Mouse (Mus musculus) midbrain, embryonic 11.5 days (tissue): ENCODE results near the gene Lrrc71. TPM values are rescaled to one million over a fixed set of nuclear protein-coding genes. Genes with fewer than 3 reads are reported as not detected.

Experiments used
- ATAC-seq: fragments of 200-750 bp; cut with Nextera tagmentation; 2 replicates; pipeline ENCODE4 v1.8.0; 2017; ENCODE audit warnings: moderate TSS enrichment, moderate library complexity; ENCODE audit not compliant: low FRiP score
- DNase-seq: peaks from one replicate; pipeline ENCODE4 v3.0.0; 2015; ENCODE audit warnings: low spot score; ENCODE audit errors: missing footprints
- H3K27ac ChIP-seq: fragments of 300-500 bp; sonication (generic); 2 replicates; pipeline ENCODE4 v1.5.1; 2014; ENCODE audit warnings: low read depth, low read length
- H3K27me3 ChIP-seq: fragments of 300-500 bp; sonication (generic); 2 replicates; pipeline ENCODE4 v1.6.1; 2014; ENCODE audit warnings: mild to moderate bottlenecking, low read length, moderate library complexity, mixed read lengths; ENCODE audit not compliant: control insufficient read depth, insufficient read depth
- H3K36me3 ChIP-seq: fragments of 300-500 bp; sonication (generic); 2 replicates; pipeline ENCODE4 v1.6.1; 2014; ENCODE audit warnings: mild to moderate bottlenecking, low read length, moderate library complexity, mixed read lengths; ENCODE audit not compliant: control insufficient read depth, insufficient read depth
- H3K4me1 ChIP-seq: fragments of 300-500 bp; sonication (generic); 2 replicates; pipeline ENCODE4 v1.6.1; 2014; ENCODE audit warnings: low read length; ENCODE audit not compliant: control insufficient read depth, insufficient read depth
- H3K4me2 ChIP-seq: fragments of 300-500 bp; sonication (generic); 2 replicates; pipeline ENCODE4 v1.6.1; 2014; ENCODE audit warnings: mild to moderate bottlenecking, moderate library complexity
- H3K4me3 ChIP-seq: fragments of 300-500 bp; sonication (generic); 2 replicates; pipeline ENCODE4 v1.5.1; 2014; ENCODE audit warnings: low read depth, low read length
- H3K9ac ChIP-seq: fragments of 300-500 bp; sonication (generic); 2 replicates; pipeline ENCODE4 v1.6.1; 2014; ENCODE audit warnings: low read length
- H3K9me3 ChIP-seq: fragments of 300-500 bp; sonication (generic); 2 replicates; pipeline ENCODE4 v1.6.1; 2016; ENCODE audit warnings: low read length; ENCODE audit not compliant: control insufficient read depth
- WGBS: fragments of 180-500 bp; shearing (Covaris S2); extraction: QIAGEN DNeasy Blood & Tissue Kit; methylation state at CpG from one replicate; pipeline ENCODE4 v1.1.7; 2014; 5-methylcytosine and 5-hydroxymethylcytosine counted together
- polyA plus RNA-seq: library from polyadenylated mRNA; unstranded; fragments of >200 nt; fragmentation: Nextera tagmentation; extraction: Ambion mirVana; gene quantifications from 2 replicates; pipeline ENCODE4 v1.2.1, GENCODE M21; 2014

Lrrc71 gene
- polyA plus RNA-seq, result 0.08 and 0.21 TPM in 2 replicates

DNA sequence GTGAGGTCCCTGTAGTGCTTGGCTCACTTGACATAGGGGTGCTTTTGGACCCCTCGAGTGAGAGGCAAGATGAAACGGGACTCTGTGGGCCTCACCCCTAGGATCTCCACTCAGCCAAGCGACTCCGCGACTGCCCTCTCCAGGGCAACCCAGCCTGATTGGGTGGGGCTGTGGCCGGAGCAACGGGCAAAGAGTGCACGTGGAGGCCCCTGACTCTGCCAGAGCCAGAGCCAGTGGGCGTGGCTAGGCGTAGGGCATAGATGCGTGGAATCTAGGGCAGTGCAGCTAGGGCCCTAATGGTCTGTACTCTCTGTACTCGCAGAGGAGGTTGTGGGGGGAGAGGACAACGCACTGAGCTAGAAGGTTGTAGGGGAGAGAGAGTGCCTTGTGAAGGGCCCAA is at the start of gene Lrrc71:
Gene Lrrc71, minus strand, starts transcription at position 195 of the 400 bp plus-strand sequence.
- Histone ChIP-seq H3K4me1 (peaks cover 14% of the 10 kb centered on the region), H3K36me3 (no peaks in the 10 kb centered on the region), H3K27me3 (no peaks in the 10 kb centered on the region; the same call in 1 of the 2 replicates), H3K9ac (no peak within 1 kb of the TSS), H3K4me2 (no peak within 1 kb of the TSS), H3K9me3 (no peaks in the 10 kb centered on the region), H3K4me3 (no peak within 1 kb of the TSS), H3K27ac (no peak within 1 kb of the TSS)
- WGBS, result 44% methylated on average over 13 of the region's 13 CpGs
- ATAC-seq, result peak; percentile 40; the same call in 1 of the 2 replicates
- DNase-seq, result no peak

DNA sequence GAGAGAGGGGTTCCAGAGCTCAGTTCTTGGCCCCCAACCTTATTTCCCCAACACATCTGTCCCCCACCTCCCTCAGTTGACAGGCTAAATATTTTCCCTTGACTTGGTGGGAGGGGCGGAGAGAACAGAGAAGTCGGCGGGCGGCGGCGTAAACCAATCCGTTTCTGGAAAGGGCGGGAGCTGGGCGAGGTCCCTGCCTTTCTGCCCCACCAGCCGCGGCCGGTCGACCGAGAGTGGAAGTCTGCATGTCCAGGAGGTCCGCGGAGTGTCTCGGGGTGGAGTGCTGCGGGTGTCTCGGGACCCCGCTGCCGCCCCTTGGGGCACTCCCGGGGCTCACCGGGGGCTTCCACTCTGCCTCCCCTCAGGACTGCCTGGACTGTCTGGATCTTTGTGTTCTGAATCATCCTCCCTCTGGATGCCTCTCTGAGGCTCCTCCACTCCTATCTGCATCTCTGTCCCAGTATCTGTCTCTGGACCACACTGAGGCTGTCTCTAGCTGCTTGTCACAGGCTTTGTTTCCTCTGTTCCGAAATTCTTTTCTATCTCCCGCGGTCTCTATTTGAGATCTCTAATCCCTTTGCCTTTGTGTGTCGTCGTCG is 48.4 kb upstream of the Lrrc71 start, which contains the start of gene Insrr:
Gene Insrr, plus strand, starts transcription at position 216 of the 599 bp plus-strand sequence.
- ATAC-seq, result no peak
- Histone ChIP-seq H3K4me2 (peak within 1 kb of the TSS; percentile 54), H3K4me3 (peak within 1 kb of the TSS; percentile 26), H3K27ac (no peak within 1 kb of the TSS), H3K9ac (peak within 1 kb of the TSS; percentile 57), H3K27me3 (peaks cover 63% of the 10 kb centered on the region), H3K4me1 (peaks cover 19% of the 10 kb centered on the region), H3K36me3 (no peaks in the 10 kb centered on the region), H3K9me3 (no peaks in the 10 kb centered on the region)
- peak; percentile 91 for DNase-seq
- WGBS, result under 1% methylated on average over 23 of the region's 29 CpGs

DNA sequence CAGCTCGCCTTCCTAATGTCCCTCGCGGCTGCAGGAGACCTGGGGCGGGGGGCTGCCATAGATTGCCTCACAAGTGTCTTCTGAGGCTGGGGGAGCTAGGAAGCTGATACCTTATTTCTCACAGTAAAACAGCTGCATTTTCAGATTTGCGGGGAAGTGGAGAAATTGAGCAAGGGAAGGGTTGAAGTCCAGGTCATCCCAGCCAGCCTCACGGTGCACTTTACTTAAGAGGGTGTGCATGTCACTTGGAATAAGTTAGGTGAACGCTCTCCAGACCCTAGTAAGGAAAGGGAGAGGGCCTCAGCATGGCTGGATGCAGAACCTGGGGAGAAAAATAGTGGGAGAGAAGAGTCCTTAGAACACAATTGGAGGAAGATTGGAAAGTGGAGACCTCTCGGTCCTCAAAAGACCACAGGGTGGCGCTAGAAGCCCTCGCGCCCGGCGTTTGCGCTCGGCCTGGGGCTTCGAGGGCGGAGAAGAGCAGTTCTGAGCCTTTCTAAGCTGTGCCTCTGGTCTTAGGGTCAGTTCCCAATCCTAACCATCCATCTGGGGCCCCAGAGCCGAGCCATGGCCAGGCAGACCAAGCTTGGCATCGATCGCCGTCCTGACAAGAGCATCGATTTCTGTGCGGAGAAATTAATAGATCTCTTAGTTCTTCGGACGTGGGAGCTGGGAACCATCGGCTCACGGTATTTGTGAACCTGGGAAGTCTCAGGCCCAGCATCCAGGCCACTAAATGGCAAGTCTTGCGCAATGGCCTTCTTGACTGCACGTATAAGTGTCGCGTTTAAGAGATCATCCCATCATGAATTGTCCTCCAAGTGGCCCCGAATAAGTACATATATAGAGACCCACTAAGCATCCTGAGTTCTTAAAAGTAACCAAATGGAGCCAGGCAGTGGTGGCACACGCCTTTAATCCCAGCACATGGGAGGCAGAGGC is 47.2 kb upstream of the Lrrc71 start:
- DNase-seq (peak; percentile 97), ATAC-seq (peak; percentile 14; the same call in 1 of the 2 replicates)
- WGBS, result 15% methylated on average over 33 of the region's 33 CpGs
- Histone ChIP-seq H3K9ac (0 out of 2 replicates have a peak overlapping the region, but pooled peaks have one; percentile 38), H3K27ac (no peak overlapping the region), H3K36me3 (no peaks in the 10 kb centered on the region), H3K27me3 (peaks cover 67% of the 10 kb centered on the region), H3K4me2 (peak overlapping the region; percentile 47), H3K4me1 (peaks cover 19% of the 10 kb centered on the region), H3K4me3 (peak overlapping the region; percentile 23), H3K9me3 (no peaks in the 10 kb centered on the region)

DNA sequence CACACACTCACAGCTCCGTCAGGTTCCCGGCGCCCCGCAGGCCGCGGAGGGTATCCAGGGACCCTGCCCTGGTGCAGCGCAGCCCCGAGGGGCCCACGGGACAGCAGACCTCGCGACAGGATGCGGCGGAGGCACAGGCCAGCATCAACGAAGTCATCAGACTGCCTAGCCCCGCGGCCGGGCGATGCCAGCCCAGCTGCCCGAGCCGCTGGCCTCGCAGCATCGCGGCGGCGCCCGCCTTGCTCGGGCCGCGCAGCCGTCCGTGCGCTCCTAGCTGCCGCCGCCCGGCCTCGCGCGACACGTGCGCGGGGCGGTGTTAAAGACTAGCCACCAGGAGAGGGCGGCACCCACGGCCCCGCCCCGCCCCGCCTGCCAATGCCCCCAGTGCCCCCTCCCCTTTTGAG is 46.5 kb upstream of the Lrrc71 start, which contains the start of gene Ntrk1:
Gene Ntrk1, minus strand, starts transcription at position 241 of the 404 bp plus-strand sequence.
- peaks cover 19% of the 10 kb centered on the region for H3K4me1 ChIP-seq
- H3K27me3 ChIP-seq, result peaks cover 67% of the 10 kb centered on the region
- no peaks in the 10 kb centered on the region for H3K9me3 ChIP-seq
- DNase-seq (peak; percentile 90), ATAC-seq (peak; percentile 64)
- peak within 1 kb of the TSS; percentile 47 for H3K4me2 ChIP-seq
- 0 out of 2 replicates have a peak within 1 kb of the TSS, but pooled peaks have one; percentile 38 for H3K9ac ChIP-seq
- H3K27ac ChIP-seq, result no peak within 1 kb of the TSS
- H3K36me3 ChIP-seq, result no peaks in the 10 kb centered on the region
- peak within 1 kb of the TSS; percentile 23 for H3K4me3 ChIP-seq
- WGBS, result 2% methylated on average over 47 of the region's 47 CpGs

DNA sequence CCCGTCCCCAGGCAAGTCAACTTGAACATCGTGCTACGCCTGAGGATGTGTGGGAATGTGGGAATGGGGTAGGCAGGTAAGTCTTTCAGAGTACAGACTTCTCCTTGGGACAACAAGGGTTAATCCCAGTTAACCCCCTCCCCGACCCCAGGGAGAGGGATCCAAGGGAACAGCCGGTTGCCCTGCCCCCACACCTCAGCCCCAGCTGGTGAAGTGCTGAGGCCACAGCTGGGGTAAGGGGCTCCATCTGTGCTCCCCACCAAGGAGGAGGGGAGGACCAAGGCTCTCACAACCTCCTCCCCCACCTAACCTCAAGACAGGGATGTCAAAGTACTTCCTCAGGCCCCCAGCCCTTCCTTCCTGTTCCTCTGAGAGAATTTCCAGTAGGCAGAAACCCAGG is 41.3 kb upstream of the Lrrc71 start:
- Histone ChIP-seq H3K36me3 (no peaks in the 10 kb centered on the region), H3K27ac (no peak overlapping the region), H3K4me2 (no peak overlapping the region), H3K27me3 (peaks cover 33% of the 10 kb centered on the region), H3K4me3 (no peak overlapping the region), H3K9ac (no peak overlapping the region), H3K9me3 (no peaks in the 10 kb centered on the region), H3K4me1 (peaks cover 7% of the 10 kb centered on the region)
- DNase-seq (no peak), ATAC-seq (peak; percentile 64; the same call in 1 of the 2 replicates)
- WGBS, result 29% methylated on average over 5 of the region's 5 CpGs

DNA sequence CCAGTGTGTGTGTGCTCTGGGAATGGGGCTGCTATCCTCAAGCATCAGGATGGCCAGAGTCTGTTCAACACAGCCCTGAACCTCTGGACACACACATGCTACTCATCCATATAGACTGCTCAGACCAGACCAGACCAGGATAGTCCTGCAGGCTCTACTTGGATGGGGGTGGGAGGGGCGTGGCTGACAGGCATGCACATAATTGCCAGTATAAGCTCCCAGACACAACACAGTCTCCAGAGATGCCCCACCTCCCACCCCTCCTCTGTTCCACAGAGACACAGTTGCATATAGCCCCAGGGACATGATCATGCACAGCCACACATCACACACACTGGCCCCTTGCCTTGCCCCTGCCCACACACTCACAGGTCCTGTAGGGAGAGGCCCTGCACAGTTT is 40.8 kb upstream of the Lrrc71 start:
- Histone ChIP-seq H3K4me1 (peaks cover 4% of the 10 kb centered on the region; the same call in 1 of the 2 replicates), H3K4me2 (no peak overlapping the region), H3K27me3 (peaks cover 28% of the 10 kb centered on the region), H3K36me3 (no peaks in the 10 kb centered on the region), H3K9ac (no peak overlapping the region), H3K27ac (no peak overlapping the region), H3K4me3 (no peak overlapping the region), H3K9me3 (no peaks in the 10 kb centered on the region)
- WGBS, result 54% methylated on average over 1 of the region's 1 CpGs
- DNase-seq (no peak), ATAC-seq (peak; percentile 19; the same call in 1 of the 2 replicates)

DNA sequence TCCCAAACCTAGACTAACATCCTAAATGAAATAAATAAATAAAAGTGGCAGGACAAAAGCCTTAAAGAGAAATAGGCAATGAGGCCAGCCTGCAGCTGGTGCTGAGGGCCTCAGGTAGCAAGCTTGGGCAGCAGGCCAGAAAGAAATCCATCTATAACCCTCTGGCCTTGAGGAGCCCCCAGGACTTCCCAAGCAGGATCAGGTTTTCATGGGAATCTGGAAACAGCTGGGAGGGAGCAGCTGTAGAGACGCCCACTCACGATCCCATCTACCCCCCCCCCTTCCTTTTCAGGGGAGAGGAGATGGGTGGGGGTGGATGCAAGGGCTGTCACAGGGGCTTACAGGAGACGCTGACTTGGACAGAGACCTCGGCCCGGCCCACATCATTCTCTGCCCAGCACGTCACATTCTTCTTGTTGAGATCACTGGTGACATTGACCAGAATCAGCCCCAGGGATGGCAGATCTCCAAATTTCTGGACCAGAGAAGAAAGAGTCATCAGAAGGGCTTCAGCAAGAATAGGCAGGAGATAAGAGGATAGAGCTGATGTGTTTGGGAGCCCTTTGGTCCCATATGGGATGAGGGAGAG is 37.3 kb upstream of the Lrrc71 start:
- H3K9ac ChIP-seq, result no peak overlapping the region
- 69% methylated on average over 6 of the region's 6 CpGs for WGBS
- ATAC-seq (no peak), DNase-seq (no peak)
- no peak overlapping the region for H3K27ac ChIP-seq
- no peaks in the 10 kb centered on the region; the same call in 1 of the 2 replicates for H3K27me3 ChIP-seq
- H3K9me3 ChIP-seq, result no peaks in the 10 kb centered on the region
- H3K4me3 ChIP-seq, result no peak overlapping the region
- H3K4me2 ChIP-seq, result no peak overlapping the region
- peaks cover 4% of the 10 kb centered on the region; the same call in 1 of the 2 replicates for H3K4me1 ChIP-seq
- no peaks in the 10 kb centered on the region for H3K36me3 ChIP-seq

DNA sequence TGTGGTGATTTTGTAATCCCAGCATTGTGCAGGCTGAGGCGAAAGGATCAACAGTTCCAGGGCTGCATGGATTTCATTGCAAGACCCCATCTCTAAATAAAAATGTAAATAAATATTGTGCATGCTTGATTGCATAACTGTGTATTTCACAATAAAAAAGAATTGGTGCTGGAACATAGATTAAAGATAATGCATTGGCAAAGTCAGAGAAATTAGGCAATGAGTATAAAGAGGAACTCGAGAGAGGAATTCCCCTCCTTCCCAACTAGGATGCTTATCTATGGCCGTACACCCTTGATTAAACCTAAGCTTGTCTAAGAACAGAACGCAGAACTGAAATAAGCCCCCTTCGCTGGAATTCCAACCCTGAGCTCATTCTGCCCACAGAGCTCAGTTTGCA is 36.7 kb upstream of the Lrrc71 start:
- Histone ChIP-seq H3K4me1 (peaks cover 4% of the 10 kb centered on the region; the same call in 1 of the 2 replicates), H3K4me2 (no peak overlapping the region), H3K36me3 (no peaks in the 10 kb centered on the region), H3K9ac (no peak overlapping the region), H3K27me3 (no peaks in the 10 kb centered on the region), H3K27ac (no peak overlapping the region), H3K4me3 (no peak overlapping the region), H3K9me3 (no peaks in the 10 kb centered on the region)
- ATAC-seq, result no peak
- DNase-seq, result no peak
- 79% methylated on average over 5 of the region's 5 CpGs for WGBS
